Mouse (Mus musculus) forebrain, embryonic 11.5 days (tissue): ENCODE measurements around the gene 2310007B03Rik. TPM values are rescaled to one million over a fixed set of nuclear protein-coding genes. Genes with fewer than 3 reads are reported as not detected.

Experiments
- ATAC-seq: fragments of 200-750 bp; cut with Nextera tagmentation; replicated peaks from 2 replicates; pipeline ENCODE4 v1.8.0; 2017; ENCODE audit warnings: moderate TSS enrichment; ENCODE audit not compliant: low FRiP score
- DNase-seq: peaks from one replicate; pipeline ENCODE4 v3.0.0-alpha.2; 2017; ENCODE audit warnings: low spot score
- H3K27ac ChIP-seq: fragments of 300-500 bp; sonication (generic); 2 replicates; pipeline ENCODE4 v1.5.1; 2014; ENCODE audit warnings: low read depth, low read length
- H3K27me3 ChIP-seq: fragments of 300-500 bp; sonication (generic); 2 replicates; pipeline ENCODE4 v1.6.1; 2014; ENCODE audit warnings: mild to moderate bottlenecking, low read length, mixed read lengths; ENCODE audit not compliant: control insufficient read depth, insufficient read depth
- H3K36me3 ChIP-seq: fragments of 300-500 bp; sonication (generic); 2 replicates; pipeline ENCODE4 v1.6.1; 2014; ENCODE audit warnings: mild to moderate bottlenecking, low read length, moderate library complexity, mixed read lengths; ENCODE audit not compliant: control insufficient read depth, insufficient read depth
- H3K4me1 ChIP-seq: fragments of 300-500 bp; sonication (generic); replicated peaks from 2 replicates; pipeline ENCODE4 v1.6.1; 2014; ENCODE audit warnings: low read length, mixed read lengths; ENCODE audit not compliant: control insufficient read depth, insufficient read depth
- H3K4me2 ChIP-seq: fragments of 300-500 bp; sonication (generic); 2 replicates; pipeline ENCODE4 v1.6.1; 2014; ENCODE audit warnings: low read depth, mild to moderate bottlenecking, low read length, moderate library complexity, mixed read lengths; ENCODE audit not compliant: severe bottlenecking
- H3K4me3 ChIP-seq: fragments of 300-500 bp; sonication (generic); 2 replicates; pipeline ENCODE4 v1.5.1; 2014; ENCODE audit warnings: low read depth, low read length
- H3K9ac ChIP-seq: fragments of 300-500 bp; sonication (generic); 2 replicates; pipeline ENCODE4 v1.6.1; 2014; ENCODE audit warnings: low read length
- H3K9me3 ChIP-seq: fragments of 300-500 bp; sonication (generic); 2 replicates; pipeline ENCODE4 v1.6.1; 2016; ENCODE audit warnings: low read length, mixed read lengths; ENCODE audit not compliant: control insufficient read depth
- WGBS: fragments of 180-500 bp; shearing (Covaris S2); extraction: QIAGEN DNeasy Blood & Tissue Kit; methylation state at CpG from one replicate; pipeline ENCODE4 v1.1.7; 2014; 5-methylcytosine and 5-hydroxymethylcytosine counted together
- polyA plus RNA-seq: library from polyadenylated mRNA; unstranded; fragments of >200 nt; fragmentation: Nextera tagmentation; extraction: Ambion mirVana; gene quantifications from 2 replicates; pipeline ENCODE4 v1.2.1, GENCODE M21; 2014

2310007B03Rik gene
- polyA plus RNA-seq, 1 experiment from 2014 or later: 0.64 TPM

- H3K4me3 ChIP-seq: no peak overlapping the region
- H3K27ac ChIP-seq: no peak overlapping the region
- no peaks in the 10 kb centered on the region for H3K4me1 ChIP-seq
- no peaks in the 10 kb centered on the region for H3K9me3 ChIP-seq
- H3K4me2 ChIP-seq: no peak overlapping the region
- ATAC-seq (no peak), DNase-seq (no peak)
- no peaks in the 10 kb centered on the region for H3K27me3 ChIP-seq
- no peak overlapping the region for H3K9ac ChIP-seq
- WGBS: 78% methylated on average over 8 of the region's 8 CpGs
- H3K36me3 ChIP-seq: no peaks in the 10 kb centered on the region
Observed at GRCm38 (mm10) chr1:93128209-93128608, 32.5 kb downstream of the 2310007B03Rik start.

GRCm38 (mm10) chr1:93125256-93125655 lies 35.5 kb downstream of the 2310007B03Rik start:
- Histone ChIP-seq H3K27ac (no peak overlapping the region), H3K36me3 (no peaks in the 10 kb centered on the region), H3K27me3 (no peaks in the 10 kb centered on the region), H3K4me1 (no peaks in the 10 kb centered on the region), H3K9me3 (no peaks in the 10 kb centered on the region), H3K4me2 (no peak overlapping the region), H3K4me3 (no peak overlapping the region), H3K9ac (no peak overlapping the region)
- DNase-seq (no peak), ATAC-seq (no peak)
- WGBS: 69% methylated on average over 5 of the region's 5 CpGs

- H3K27me3 ChIP-seq: no peaks in the 10 kb centered on the region
- H3K4me2 ChIP-seq: no peak overlapping the region
Observed at GRCm38 (mm10) chr1:93124066-93124465, 36.7 kb downstream of the 2310007B03Rik start.

GRCm38 (mm10) chr1:93123179-93123854 lies 37.4 kb downstream of the 2310007B03Rik start:
- Histone ChIP-seq H3K36me3 (no peaks in the 10 kb centered on the region), H3K4me1 (no peaks in the 10 kb centered on the region), H3K9ac (no peak overlapping the region), H3K27ac (no peak overlapping the region), H3K9me3 (no peaks in the 10 kb centered on the region), H3K27me3 (no peaks in the 10 kb centered on the region), H3K4me3 (no peak overlapping the region), H3K4me2 (no peak overlapping the region)
- no peak for DNase-seq
- no peak for ATAC-seq
- 85% methylated on average over 11 of the region's 11 CpGs for WGBS

More at GRCm38 (mm10) chr1:93124066-93124465, 36.7 kb downstream of the 2310007B03Rik start:
- Histone ChIP-seq H3K4me3 (no peak overlapping the region), H3K36me3 (no peaks in the 10 kb centered on the region), H3K27ac (no peak overlapping the region), H3K4me1 (no peaks in the 10 kb centered on the region), H3K9me3 (no peaks in the 10 kb centered on the region), H3K9ac (no peak overlapping the region)
- 83% methylated on average over 8 of the region's 8 CpGs for WGBS
- no peak for ATAC-seq
- no peak for DNase-seq

DNA sequence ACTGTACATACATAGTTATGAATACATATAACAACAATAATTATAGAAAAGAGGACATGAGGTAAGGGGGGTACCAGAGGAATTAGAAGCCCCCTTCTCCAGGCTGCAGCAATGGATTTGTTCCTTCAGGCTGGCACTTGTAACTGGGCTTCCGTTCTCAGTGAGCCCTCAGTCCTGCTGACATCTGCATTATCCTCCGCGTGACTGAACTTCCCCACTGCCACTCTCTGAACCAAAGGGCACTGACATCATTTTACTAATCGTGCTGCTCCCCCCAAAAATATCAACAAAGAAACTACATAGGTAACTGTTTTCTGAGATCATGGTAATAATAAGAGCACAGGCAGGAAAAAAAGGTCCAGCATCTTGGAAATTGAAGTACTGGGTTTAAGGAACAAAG lies 41.9 kb downstream of the 2310007B03Rik start:
- H3K27ac ChIP-seq: no peak overlapping the region
- no peak for ATAC-seq

GRCm38 (mm10) chr1:93115471-93115870 lies 45.3 kb downstream of the 2310007B03Rik start:
- H3K27ac ChIP-seq: peak overlapping the region; percentile 47; the same call in 1 of the 2 replicates
- H3K4me1 ChIP-seq: peaks cover 5% of the 10 kb centered on the region; the same call in 1 of the 2 replicates
- H3K4me3 ChIP-seq: peak overlapping the region; percentile 39
- H3K9ac ChIP-seq: peak overlapping the region; percentile 61
- peak; percentile 75 for ATAC-seq
- H3K27me3 ChIP-seq: no peaks in the 10 kb centered on the region
- DNase-seq: no peak
- H3K9me3 ChIP-seq: no peaks in the 10 kb centered on the region
- no peaks in the 10 kb centered on the region for H3K36me3 ChIP-seq
- 16% methylated on average over 9 of the region's 13 CpGs for WGBS
- H3K4me2 ChIP-seq: peak overlapping the region; percentile 73

More for the DNA sequence above, 41.9 kb downstream of the 2310007B03Rik start:
- H3K9me3 ChIP-seq: no peaks in the 10 kb centered on the region
- WGBS: 34% methylated on average over 4 of the region's 4 CpGs
- no peak overlapping the region for H3K4me3 ChIP-seq
- H3K4me2 ChIP-seq: no peak overlapping the region
- H3K36me3 ChIP-seq: no peaks in the 10 kb centered on the region
- no peak for DNase-seq
- H3K27me3 ChIP-seq: no peaks in the 10 kb centered on the region
- H3K9ac ChIP-seq: no peak overlapping the region
- peaks cover 5% of the 10 kb centered on the region; the same call in 1 of the 2 replicates for H3K4me1 ChIP-seq

GRCm38 (mm10) chr1:93114713-93115463 lies 45.9 kb downstream of the 2310007B03Rik start:
- WGBS: 23% methylated on average over 21 of the region's 21 CpGs
- peak; percentile 100 for ATAC-seq
- peak overlapping the region; percentile 73 for H3K4me2 ChIP-seq
- peak overlapping the region; percentile 39 for H3K4me3 ChIP-seq
- DNase-seq: peak; percentile 97
- H3K36me3 ChIP-seq: no peaks in the 10 kb centered on the region
- peak overlapping the region; percentile 47; the same call in 1 of the 2 replicates for H3K27ac ChIP-seq
- H3K9me3 ChIP-seq: no peaks in the 10 kb centered on the region
- H3K27me3 ChIP-seq: no peaks in the 10 kb centered on the region
- H3K9ac ChIP-seq: peak overlapping the region; percentile 61
- H3K4me1 ChIP-seq: peaks cover 5% of the 10 kb centered on the region; the same call in 1 of the 2 replicates

DNA sequence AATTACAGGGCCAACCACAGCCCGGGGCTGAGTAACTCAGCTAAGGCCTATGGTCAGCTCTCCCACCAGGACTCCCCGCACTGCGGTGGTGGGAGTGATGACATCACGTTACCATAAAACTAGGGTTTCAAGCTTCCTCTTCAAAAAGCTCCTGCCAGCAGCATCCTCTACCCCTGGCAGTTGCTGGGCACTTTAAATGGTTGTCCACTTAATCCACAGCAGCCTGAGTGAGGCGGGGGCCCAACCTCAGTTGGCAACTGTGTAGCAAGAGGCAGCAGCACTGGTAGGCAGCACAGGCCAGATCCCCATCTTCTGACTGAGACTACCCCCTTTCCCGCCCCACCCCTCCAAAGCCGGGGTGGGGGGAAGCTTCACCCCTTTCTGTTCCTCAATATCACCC lies 58.0 kb downstream of the 2310007B03Rik start:
- ATAC-seq (no peak), DNase-seq (peak; percentile 49)
- Histone ChIP-seq H3K4me1 (no peaks in the 10 kb centered on the region), H3K4me3 (no peak overlapping the region), H3K36me3 (no peaks in the 10 kb centered on the region), H3K9ac (no peak overlapping the region), H3K4me2 (no peak overlapping the region), H3K9me3 (no peaks in the 10 kb centered on the region), H3K27ac (no peak overlapping the region), H3K27me3 (no peaks in the 10 kb centered on the region; the same call in 1 of the 2 replicates)
- 65% methylated on average over 7 of the region's 7 CpGs for WGBS
